Mouse (Mus musculus): ENCODE measurements around the gene Ifnar1.
"Not testable (repeated sequence)": the region's sequence is repeated elsewhere in the genome, so short reads cannot be mapped to it uniquely, and the experiment has no call there.

Gene Ifnar1

DNA sequence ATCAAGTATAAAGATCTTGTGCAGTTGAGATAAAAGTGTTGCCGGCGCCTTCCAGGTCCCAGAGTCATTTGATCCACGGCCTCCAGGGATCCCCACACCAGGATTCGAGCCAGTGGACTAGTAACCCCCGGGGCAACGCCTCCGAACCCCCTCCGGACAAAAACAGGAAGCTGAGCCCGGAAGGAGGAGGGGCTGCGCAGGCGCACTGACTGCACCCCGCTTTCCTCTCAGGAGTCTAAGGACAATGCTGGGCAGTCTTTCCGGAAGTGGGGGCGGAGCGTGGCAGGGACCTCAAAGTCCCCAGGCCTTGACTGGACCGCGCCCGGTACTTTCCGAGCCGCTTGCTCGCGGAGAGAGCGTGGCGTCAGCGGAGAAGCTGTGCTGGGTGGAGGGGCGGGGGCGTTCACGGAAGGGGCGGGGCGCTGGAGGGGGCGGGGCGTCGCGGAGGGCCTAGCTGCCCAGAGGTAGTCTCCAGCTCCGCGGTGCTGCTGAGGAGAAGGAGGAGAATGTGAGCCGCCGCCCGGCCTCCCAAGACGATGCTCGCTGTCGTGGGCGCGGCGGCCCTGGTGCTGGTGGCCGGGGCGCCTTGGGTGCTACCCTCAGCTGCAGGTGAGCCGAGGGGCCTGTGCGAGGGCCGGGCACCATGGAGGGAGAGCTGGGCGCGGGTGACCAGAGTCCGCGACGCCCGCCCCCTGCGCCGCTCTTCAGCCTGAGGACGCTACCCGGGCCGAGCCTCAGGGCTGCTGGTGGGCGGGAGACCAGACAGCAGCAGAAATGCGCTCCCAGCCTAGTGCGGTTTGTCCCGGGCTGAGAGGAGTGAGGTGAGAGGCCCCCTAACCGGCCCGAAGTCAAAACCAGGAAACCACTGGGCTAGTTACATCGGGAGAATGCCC lies at the start of gene Ifnar1:
TSS of gene Ifnar1 (plus strand) at position 431 of the 893 bp plus-strand sequence.
- DNase-seq: peak; percentile 99

DNA sequence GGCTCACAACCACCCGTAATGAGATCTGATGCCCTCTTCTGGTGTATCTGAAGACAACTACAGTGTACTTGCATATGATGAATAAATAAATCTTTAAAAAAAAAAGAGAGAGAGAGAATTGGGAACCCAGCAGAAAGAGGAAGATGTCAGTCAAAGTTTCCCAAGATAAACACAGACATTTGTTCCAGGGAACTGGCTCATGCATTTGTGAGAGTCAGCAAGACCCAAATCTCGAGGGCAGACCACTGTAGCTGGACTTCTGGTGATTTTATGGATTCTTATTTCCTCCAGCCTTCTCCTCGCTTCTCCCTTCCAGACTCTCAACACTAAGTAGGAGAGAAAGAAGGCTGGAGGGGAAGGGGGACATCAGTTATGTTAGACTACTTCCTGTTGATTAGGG lies 47.0 kb upstream of the Ifnar1 start:
- DNase-seq: no peak

DNA sequence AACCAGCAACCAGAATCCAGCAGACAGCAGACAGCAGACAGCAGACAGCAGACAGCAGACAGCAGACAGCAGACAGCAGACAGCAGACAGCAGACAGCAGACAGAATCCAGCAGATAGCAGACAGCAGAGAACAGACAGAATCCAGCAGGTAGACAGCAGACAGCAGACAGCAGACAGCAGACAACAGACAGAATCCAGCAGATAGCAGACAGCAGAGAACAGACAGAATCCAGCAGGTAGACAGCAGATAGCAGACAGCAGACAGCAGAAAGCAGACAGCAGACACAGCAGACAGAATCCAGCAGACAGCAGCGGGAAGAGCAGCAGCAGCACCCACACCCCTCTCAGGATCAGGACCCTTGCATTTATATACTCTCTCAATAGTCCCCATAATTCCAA lies 46.4 kb upstream of the Ifnar1 start:
- DNase-seq: not testable (repeated sequence)

DNA sequence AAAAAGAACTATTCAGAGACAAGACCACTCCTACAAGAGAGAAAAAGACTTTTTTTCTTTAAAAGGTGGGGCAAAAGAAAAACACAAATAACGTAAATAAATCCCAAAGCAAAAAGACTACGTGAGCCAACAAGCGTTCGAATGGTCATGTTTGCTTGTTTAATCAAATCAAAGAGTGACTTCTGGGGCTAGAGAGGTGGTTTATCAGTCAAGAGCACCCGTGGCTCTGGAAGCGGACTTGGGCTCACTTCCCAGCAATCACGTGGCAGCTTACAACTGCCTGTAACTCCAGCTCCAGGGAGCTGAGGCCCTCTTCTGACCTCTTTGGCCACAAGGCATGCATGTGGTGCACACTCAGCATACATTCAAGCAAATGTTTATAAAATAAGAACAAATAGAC lies 43.7 kb upstream of the Ifnar1 start:
- no peak for DNase-seq

DNA sequence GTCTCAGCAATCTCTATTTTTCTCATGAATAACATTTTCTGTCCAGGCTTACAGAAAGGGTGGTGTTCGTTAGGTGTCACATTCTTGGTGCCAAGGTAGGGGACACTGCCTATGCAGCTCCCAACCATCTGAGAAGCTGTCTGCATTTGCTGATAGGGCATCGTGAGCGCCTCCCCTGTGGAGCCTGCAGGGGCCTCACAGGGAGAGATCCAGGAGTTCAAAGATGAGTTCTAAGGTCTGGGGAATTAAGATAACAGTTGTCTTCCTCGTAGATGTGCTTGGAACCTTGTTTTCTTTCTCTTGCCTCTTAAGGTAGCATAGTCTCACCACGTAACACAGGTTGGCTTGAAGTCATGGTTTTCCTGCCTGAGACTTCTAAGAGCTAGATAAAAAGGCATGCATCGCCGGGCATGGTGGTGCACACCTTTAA lies 43.2 kb upstream of the Ifnar1 start:
- no peak for DNase-seq

DNA sequence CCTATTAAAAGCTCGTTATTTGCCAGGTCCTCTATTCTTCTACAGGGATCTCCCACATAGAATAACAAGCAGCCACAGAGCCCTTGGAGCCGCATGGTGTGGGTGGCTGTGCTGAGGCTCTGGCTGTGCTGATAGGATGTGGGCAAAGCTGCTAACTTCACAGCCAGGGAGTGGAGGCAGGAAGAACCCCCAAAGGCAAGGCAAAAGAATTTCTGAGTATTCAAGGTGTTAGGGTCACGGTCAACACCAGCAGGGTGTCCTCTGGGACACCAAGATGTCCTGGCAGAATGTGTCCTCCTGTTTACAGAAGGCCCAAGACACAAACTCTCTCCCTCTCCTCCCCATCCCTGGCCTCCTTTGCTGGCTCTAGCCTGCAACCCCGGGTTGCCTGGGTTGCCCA lies 42.6 kb upstream of the Ifnar1 start:
- no peak for DNase-seq

DNA sequence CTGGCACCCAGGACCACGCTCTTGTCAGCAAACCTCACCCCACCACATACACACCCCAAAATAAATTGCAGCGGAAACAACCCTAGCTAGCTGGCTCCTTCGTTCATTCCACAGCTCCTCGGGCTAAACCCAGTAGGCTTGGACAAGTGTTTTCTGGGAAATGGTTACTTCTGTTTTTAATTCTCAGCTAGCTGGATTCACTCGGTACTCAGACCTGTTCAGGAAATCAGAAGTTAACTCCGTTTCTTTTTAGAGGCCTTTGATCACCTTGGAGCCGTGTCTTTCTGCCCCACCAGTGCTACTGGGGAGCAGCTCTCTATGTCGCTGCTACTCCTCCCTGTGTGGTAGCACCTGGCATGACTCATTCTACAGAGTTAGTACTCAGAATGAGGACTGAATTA lies 41.8 kb upstream of the Ifnar1 start:
- DNase-seq: no peak

DNA sequence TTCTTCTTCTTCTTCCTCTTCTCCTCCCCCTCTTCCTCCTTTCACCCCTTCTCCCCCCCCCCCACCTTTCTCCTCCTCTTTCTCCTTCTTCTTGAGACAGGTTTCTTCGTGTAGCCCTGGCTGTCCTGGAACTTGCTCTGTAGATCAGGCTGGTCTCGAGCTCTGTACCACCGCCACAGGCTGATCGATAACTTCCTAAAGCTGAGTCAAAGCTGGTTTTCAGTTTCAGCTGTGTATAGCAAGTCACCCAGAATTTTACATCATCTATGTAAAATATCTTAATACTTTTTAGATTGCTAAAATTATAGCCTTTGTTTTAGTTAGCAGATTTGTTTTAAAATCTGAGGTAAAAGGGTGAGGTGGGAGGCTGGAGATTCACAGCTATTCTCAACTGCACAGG lies 40.2 kb upstream of the Ifnar1 start:
- no peak for DNase-seq

DNA sequence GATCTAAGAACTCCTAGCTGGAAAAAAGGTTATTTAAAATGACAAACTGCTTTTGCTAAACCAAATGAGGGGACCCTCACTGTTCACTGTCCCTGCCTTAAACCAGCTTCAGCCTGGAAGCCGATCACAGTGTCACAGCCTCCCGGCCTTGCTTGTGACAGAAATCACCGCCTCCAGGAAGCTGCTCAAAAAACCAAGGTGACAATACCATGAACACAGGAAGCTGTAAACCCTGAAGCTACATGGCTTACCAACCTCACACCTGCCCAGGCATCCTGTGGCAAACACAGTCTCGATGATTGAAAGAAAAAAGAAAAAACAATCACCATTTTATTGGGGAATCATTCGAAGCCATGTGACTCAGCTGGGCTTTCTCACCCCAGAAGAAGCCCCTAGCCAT lies 39.5 kb upstream of the Ifnar1 start:
- no peak for DNase-seq

DNA sequence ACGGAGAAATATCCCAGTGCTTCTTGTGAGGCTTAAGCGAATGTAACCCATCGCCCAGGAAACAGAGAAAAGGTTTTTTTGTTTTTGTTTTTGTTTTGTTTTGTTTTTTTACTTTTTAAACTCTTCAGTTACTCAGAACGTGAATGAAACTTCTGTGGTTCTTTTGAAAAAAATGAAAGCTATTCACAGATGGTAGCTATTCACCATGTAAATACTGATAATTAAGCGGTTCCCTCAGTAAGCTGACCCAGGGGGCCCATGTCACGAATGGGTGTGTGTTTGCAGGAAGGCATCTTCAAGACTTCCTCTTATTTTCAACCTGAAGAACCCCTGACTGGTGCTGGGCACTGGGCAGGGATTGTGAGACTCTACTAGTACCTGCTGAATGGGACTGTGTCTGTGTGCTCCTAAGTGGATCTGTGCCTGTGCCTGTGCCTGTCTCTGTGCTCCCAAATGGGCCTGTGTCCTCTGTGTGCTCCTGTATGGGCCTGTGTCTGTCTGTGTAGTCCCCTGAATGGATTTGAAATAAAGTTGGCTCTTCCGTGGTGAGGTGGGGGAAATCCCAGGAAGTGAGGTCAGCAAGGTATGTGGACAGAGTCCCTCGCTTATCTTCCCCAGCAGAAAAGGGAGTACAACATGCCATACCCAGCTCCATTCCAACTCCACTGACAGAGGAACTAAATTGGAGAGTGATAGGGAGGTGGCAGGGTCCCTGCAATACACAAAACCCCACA lies 38.1 kb upstream of the Ifnar1 start:
- DNase-seq: no peak

DNA sequence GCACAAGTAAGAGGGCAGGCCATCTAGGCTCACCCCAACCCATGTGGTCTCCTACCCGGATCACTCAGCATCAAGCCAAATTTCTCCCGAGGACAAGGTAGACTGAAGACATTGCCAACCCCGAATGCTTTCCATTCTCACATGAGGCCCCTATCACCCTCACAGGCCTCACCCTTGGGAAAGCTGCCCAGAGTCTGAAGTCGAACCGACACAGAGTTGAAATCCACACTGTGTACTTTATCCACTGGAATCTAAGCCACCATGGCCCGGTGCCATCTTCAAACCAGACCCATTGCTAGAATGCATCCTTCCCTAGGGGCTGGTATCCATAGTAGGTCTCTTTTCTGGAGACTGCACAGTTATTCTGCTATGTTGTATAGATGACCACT lies 37.5 kb upstream of the Ifnar1 start:
- DNase-seq: no peak

DNA sequence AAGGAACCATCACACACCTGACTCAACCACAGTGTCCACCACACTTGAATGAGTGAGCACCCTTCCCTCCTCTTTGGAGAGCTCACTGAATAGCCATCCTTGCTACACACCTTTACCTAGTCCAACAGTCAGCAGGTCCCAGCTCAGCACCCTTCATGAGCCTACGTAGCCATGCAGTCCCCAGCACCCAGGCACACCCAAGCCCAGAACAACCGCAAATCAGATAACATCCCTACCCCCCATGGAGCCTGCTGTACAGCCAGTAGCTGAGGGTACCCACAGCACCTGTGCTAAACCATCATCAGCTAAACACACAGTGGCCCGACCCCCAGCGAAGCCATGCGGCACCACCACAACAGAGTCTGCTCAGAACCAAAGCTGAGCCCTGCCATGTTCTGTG lies 37.0 kb upstream of the Ifnar1 start:
- no peak for DNase-seq

DNA sequence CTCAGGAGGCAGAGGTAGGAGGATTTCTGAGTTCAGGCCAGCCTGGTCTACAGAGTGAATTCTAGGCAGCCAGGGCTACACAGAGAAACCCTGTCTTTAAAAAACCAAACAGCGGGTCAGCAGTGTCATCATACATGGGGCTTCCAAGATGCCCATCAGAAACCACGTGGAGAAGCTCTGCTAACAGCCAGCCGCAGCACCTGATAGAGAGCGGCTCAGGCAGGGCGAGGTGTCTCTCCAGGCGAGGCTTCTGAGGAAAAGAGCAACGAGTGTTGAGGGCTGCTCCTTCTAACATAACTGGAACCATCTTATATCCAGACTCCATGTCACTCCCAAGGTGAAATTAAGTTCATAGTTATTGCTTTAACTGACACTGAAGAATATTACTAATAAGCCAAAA lies 36.1 kb upstream of the Ifnar1 start:
- no peak for DNase-seq

DNA sequence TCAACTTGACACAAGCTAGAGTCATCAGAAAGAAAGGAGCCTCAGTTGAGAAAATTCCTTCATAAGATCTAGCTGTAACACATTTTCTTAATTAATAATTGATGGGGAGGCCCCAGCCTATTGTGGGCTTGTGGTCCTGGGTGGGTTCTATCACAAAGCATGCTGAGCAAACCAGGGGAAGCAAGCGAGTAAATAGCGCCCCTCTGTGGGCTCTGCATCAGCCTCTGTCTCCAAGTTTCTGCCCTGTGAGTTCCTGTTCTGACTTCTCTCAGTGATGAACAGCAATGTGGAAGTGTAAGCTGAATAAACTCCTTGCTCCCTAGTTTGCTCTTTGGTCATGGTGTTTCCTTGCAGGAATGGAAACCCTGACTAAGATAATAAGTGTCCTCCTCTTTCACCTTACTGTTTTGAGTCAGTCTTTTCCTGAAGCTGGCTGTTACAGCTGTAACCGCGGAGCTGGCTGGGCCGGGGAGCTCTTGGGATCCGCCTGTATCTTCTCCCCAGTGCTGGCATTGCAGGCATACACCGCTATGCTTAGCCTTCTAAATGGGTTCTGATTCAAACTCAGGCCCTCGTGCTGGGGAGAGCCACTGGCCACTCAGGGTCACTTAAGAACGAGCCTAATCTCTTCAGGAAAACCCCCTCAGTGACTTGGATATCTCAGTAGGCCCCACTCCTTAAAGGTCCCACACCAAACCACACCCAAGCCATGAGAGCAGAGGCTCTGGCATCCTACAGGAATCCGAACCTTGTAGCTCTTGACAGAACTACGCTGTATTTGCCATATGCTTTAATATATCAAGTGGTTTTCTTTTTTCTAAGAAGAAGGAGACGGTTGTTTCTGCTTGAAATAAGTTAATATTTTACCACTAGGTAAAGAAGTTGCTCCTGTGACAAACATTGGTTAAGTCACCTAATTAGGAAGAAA lies 34.6 kb upstream of the Ifnar1 start:
- no peak for DNase-seq

DNA sequence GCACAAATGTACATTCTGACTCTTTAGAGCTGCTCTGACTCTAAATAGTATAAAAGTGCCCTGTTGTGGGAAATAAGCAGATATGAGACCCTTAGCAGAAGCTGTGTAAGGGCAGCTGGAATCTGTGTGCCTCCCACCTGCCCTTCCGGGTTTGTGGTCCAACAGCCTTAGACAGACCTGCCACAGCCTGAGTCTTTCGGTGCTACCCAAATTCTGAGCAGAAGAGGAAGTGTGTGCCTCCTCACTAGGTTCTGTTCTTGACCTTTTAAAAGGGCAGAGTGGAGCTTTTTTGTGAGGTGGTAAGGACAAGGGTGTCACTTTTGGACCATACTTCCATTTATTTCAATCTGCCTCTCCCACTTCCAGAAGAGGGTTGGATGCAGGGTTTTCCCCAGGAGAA lies 33.1 kb upstream of the Ifnar1 start:
- no peak for DNase-seq

DNA sequence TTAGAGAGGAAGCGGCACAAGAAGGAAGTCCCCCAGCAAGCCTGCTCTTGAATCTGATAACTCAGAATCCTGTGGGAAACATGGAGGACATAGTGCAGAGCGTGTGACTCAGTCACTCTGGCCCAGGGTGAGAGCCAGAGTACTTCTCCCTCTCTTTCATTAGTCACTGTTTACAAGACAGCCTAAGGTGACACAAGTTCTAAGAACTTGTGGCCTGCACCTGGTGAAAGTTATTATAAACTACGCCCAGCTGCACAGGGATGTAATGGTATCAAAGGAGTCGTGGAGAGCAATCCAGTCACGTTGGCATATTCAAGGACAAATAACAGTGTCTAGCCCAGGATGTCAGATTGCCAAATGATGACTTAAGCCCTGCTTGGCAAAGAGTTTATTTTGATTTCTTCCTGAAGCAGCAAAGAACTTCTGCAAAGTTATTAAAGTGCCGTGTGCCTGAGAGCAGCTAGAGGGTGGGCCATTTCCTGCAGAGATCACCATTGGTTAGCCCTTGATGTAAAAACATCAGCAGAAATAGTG lies 32.6 kb upstream of the Ifnar1 start:
- no peak for DNase-seq

DNA sequence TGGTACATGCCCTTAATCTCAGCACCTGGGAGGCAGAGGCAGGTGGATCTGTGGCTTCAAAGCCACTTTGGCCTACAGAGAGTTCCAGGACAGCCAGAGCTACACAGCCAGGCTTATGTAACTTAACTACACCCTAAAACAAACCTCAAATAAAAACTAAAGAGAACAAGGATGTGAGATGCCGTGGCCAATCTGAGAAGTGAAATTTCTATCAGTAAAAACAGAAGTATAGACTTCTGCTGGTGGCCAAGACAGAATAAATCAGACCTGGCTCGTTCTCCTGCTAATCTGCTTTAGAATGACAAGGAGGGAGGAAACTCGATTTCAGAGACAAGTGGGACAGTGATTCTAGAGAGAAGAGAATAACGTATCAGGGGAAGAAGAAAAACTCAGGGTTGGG lies 29.2 kb upstream of the Ifnar1 start:
- no peak for DNase-seq

DNA sequence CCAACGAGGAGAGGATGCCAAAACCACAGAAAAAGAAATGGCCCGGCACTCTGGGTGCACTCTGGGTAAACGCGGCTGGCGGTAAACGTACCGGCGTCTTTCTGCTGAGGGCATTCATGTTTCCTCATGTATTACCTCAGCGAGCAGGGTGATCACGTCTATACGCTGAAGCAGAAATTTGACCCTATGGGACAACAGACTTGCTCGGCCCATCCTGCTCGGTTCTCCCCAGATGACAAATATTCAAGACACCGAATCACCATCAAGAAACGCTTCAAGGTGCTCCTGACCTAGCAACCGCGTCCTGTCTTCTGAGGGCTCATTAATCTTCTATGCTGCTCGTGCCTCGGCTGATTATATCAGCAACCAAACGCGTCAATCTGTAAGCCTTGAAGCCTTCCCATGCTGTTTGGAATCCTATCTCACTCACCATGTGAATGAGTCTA lies 26.7 kb upstream of the Ifnar1 start:
- no peak for DNase-seq

DNA sequence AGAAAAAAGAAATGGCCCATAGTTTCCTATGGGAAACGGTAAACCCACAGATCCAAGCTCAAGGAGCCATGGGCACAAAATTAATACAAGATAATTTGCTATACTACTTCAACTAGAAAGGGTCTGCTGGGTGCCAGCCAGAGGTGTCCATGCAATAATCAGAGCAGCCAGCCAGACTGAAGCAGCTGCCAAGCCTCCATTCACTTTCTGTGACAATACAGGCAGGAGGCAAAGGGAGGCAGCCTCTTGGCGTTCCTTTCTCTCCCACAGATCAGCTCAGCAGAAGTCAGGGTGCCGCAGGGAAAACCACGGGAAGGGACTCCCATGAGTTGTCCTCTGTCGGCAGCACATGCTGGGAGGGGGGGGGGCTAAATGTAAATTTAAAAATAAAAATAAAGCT lies 26.1 kb upstream of the Ifnar1 start:
- no peak for DNase-seq

DNA sequence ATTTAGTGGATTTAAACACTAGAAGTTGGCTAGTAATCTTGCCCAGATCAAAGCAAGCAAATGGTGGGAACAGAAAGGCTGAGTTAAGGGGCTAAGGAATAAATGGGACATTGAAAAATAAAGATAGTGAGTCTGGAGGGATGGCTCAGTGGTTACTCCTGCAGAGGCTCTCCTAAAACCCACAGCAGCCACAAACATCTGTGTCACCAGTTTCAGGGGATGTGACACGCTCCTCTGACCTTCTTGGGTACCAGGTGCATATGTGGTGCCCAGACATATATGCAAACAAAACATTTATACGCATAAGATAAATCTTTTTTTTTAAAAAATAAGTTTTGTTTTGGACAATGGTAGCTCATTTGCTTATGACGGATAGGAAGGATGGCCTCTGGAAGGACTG lies 25.6 kb upstream of the Ifnar1 start:
- no peak for DNase-seq

DNA sequence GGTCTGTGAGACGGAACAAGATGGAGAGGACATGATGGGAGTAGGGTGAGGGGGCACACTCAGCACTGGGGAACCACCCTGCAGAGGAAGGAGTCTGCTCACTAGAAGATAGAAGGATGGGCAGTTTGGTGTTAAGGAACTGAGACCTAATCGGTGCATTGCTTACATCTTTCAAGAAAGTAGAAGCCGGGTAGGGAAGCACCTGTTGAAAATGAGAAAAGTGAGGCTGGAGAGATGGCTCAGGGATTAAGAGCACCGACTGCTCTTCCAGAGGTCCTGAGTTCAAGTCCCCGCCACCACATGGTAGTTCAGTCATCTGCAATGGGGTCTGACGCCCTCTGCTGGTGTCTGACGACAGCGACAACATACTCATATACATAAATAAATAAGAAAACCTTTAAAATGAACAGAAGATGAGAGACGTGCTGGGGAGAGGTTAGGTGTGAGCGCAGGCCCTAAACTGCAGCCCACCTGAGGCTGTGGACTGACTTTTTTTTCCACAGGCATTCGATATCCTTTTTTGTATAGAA lies 25.1 kb upstream of the Ifnar1 start:
- DNase-seq: no peak

DNA sequence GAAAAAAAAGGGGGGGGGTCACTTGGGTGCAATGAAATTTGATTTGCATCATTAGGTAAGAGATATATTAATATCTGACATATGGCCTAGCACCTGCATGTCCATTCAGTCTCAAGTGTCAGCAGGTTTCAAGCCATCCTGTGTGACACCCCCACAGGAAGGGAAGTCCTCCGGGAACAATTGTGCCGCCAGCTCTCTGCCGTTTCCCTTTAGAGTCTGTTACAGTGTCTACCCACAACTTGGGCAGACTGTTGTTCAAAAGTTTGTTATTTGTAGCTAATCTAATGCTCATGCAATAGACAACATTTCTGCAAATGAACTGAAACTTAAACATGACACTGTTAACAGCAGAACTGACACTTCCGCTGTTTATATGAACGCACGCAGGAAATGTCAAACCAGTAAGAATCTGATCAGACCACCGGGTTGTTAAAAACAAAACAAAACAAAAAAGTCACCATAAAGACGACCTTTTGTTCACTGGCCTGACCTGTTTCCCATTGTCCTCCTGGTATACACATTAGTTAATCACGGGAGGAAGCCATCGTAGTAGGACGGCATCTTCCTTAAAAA lies 23.9 kb upstream of the Ifnar1 start:
- no peak for DNase-seq
